In genomic region chr5:144070064-144070463, GRCm38 (mm10) we compare ENCODE assay signal across 33 mouse cellular contexts. TPM values are rescaled to one million over a fixed set of nuclear protein-coding genes. Genes with fewer than 3 reads are reported as not detected.
"Had no signal": no experiment of that assay in that cellular context is flagged by ENCODE, and none has a peak within 500 bp of the region (broad histone marks: within the 10 kb centered on the region; RNA-seq: fewer than 3 reads in every experiment).

No protein-coding gene starts in this region.

- H3K4me3 ChIP-seq: left cerebral cortex, adult 2 months; limb, embryonic 10.5 days; limb, embryonic 12.5 days; limb, embryonic 13.5 days; limb, embryonic 15.5 days; liver, embryonic 12.5 days; liver, embryonic 13.5 days; liver, embryonic 15.5 days; lung, embryonic 15.5 days; megakaryocyte, embryonic 14.5 days; midbrain, embryonic 10.5 days; midbrain, embryonic 12.5 days; midbrain, embryonic 13.5 days; midbrain, embryonic 15.5 days; myocyte had no signal

- H3K36me3 ChIP-seq: limb, embryonic 10.5 days; limb, embryonic 12.5 days; limb, embryonic 13.5 days; limb, embryonic 15.5 days; liver, embryonic 12.5 days; liver, embryonic 13.5 days; liver, embryonic 15.5 days; lung, embryonic 15.5 days; midbrain, embryonic 10.5 days; midbrain, embryonic 12.5 days; midbrain, embryonic 13.5 days; midbrain, embryonic 15.5 days had no signal

- ATAC-seq: liver, embryonic 12.5 days; liver, postnatal 0 days; midbrain, embryonic 13.5 days; midbrain, embryonic 15.5 days; midbrain, embryonic 16.5 days had no signal

- H3K9me3 ChIP-seq: limb, embryonic 10.5 days; limb, embryonic 15.5 days; liver, embryonic 12.5 days; liver, embryonic 13.5 days; liver, embryonic 15.5 days; lung, embryonic 15.5 days; midbrain, embryonic 10.5 days; midbrain, embryonic 12.5 days; midbrain, embryonic 13.5 days; midbrain, embryonic 15.5 days had no signal

- H3K9ac ChIP-seq: limb, embryonic 12.5 days; limb, embryonic 15.5 days; liver, embryonic 12.5 days; liver, embryonic 13.5 days; liver, embryonic 14.5 days; liver, embryonic 15.5 days; liver, postnatal 0 days; lung, embryonic 14.5 days; lung, embryonic 15.5 days; midbrain, embryonic 12.5 days; midbrain, embryonic 13.5 days; midbrain, embryonic 15.5 days had no signal

- H3K27ac ChIP-seq: left cerebral cortex, adult 2 months; limb, embryonic 10.5 days; limb, embryonic 12.5 days; limb, embryonic 13.5 days; limb, embryonic 15.5 days; liver, embryonic 12.5 days; liver, embryonic 13.5 days; liver, embryonic 14.5 days; liver, embryonic 15.5 days; lung, embryonic 15.5 days; macrophage; midbrain, embryonic 10.5 days; midbrain, embryonic 12.5 days; midbrain, embryonic 13.5 days; midbrain, embryonic 15.5 days had no signal

- H3K4me1 ChIP-seq: limb, embryonic 10.5 days; limb, embryonic 12.5 days; limb, embryonic 13.5 days; limb, embryonic 15.5 days; liver, embryonic 12.5 days; liver, embryonic 13.5 days; liver, embryonic 15.5 days; lung, embryonic 15.5 days; megakaryocyte, embryonic 14.5 days; midbrain, embryonic 10.5 days; midbrain, embryonic 12.5 days; midbrain, embryonic 13.5 days; midbrain, embryonic 15.5 days had no signal

- H3K27me3 ChIP-seq: limb, embryonic 12.5 days; limb, embryonic 13.5 days; limb, embryonic 15.5 days; liver, embryonic 13.5 days; liver, embryonic 15.5 days; lung, embryonic 15.5 days; midbrain, embryonic 12.5 days; midbrain, embryonic 13.5 days; midbrain, embryonic 15.5 days had no signal

- H3K4me2 ChIP-seq: limb, embryonic 12.5 days; limb, embryonic 13.5 days; limb, embryonic 15.5 days; liver, embryonic 11.5 days; liver, embryonic 12.5 days; liver, embryonic 13.5 days; liver, embryonic 15.5 days; lung, embryonic 14.5 days; lung, embryonic 15.5 days; midbrain, embryonic 11.5 days; midbrain, embryonic 12.5 days; midbrain, embryonic 13.5 days; midbrain, embryonic 15.5 days had no signal

- DNase-seq: left cerebral cortex, postnatal 4 days; liver; liver, embryonic 13.5 days; liver, postnatal 0 days; lung, adult 2 months; lung, embryonic 14.5 days; lung, postnatal 10 days; lung, postnatal 4 days; midbrain, embryonic 14.5 days had no signal

RNA-seq across cellular contexts. Expression of gene Ocm, which starts 43.6 kb away (rescaled TPM):
- polyA plus RNA-seq: limb, embryonic 10.5 days; limb, embryonic 11.5 days; limb, embryonic 12.5 days; limb, embryonic 13.5 days; limb, embryonic 14.5 days; liver, adult 2 months; liver, embryonic 11.5 days; liver, embryonic 12.5 days; liver, embryonic 13.5 days; liver, embryonic 14.5 days; liver, embryonic 15.5 days; liver, embryonic 16.5 days; liver, postnatal 0 days; lung, adult 2 months; lung, embryonic 14.5 days; lung, embryonic 15.5 days; macrophage; midbrain, embryonic 10.5 days; midbrain, embryonic 11.5 days; midbrain, embryonic 12.5 days; midbrain, embryonic 13.5 days; midbrain, embryonic 14.5 days; midbrain, embryonic 15.5 days; midbrain, embryonic 16.5 days; myocyte; neural tube, embryonic 11.5 days had no signal
